Mouse (Mus musculus) induced T-regulatory cell, adult 2 months (primary cell): ENCODE results near the gene Focad.

ENCODE experiments used
- DNase-seq: peaks from one replicate; pipeline ENCODE4 v3.0.0-alpha.2; 2012; ENCODE audit warnings: low read depth

Gene Focad

DNA sequence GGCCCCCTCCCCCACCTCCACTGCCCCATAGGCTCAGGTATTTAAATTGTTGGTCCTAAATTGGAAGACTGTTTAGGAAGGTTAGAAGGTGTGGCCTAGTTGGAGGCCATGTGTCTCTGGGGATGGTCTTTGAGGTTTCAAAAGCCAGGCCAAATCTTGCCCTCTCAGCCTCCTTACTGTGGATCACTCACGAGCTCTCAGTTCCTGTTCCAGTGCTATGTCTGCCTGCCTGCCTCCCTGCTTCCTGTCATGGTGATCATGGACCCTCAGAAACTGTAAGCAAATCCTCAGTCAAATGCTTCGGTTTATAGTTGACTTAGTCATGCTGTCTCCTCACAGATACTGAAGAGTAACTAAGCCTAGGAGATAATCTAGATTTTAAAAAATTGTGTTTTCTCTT lies 364.2 kb downstream of the Focad start:
- no peak for DNase-seq
